Mouse (Mus musculus): Measurements from ENCODE around the gene Ttll2.
"Not testable (repeated sequence)": the region's sequence is repeated elsewhere in the genome, so short reads cannot be mapped to it uniquely, and the experiment has no call there.

GRCm38 (mm10) chr17:7359806-7360205 lies 7.3 kb upstream of the Ttll2 start:
- not testable (repeated sequence) for TF ChIP-seq CTCF (IDR thresholded peaks at IDR 0.05; ENCODE audit: low read depth, low read length); POLR2A (IDR thresholded peaks at IDR 0.05; ENCODE audit: borderline replicate concordance, low read depth, low read length)
